Mouse (Mus musculus) urinary bladder, postnatal 14 days (tissue): ENCODE results near the gene Tmem266.

Source experiments
- DNase-seq: peaks from one replicate; pipeline ENCODE4 v3.0.0; 2021; ENCODE audit warnings: low spot score

The Tmem266 gene

DNA sequence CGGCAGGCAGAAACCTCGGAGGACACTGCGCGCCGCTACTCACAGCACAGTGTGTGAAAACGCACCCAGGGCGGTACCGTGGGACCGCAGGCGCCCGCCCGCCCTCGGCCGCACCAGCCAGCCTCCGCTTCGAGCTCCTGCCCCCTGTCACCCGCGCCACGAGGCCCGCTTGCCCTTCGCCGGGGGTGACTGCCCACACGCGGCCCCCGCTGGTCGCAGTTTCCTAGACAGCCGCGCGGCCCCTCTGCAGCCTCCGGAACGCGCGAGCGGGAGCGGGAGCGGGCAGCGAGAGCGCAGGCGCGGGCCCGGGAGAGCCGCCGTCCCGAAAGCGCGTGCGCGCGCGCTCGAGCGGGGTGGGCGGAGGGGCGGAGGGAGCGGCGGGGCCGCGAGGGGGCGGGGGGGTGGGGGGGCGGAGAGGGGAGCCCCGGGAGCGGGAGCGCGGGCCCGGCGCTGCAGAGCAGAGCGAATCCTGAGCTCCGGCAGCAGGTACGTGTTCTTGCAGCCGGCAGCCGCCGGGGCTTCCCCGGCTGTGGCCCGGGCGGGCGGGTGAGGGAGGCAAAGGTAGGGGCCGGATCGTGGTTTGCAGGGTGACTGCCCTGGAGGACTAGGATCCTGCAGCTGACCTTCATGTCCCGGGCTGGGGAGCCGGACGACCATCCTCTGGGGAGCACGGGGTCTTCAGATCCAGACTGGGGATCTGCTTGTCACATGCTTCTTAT is at the start of gene Tmem266, which contains the start of gene Nrg4:
Gene Tmem266, plus strand, starts transcription at position 399 of the 719 bp plus-strand sequence.
Gene Nrg4, minus strand, starts transcription at position 330 of the 719 bp plus-strand sequence.
- peak; percentile 70 for DNase-seq

DNA sequence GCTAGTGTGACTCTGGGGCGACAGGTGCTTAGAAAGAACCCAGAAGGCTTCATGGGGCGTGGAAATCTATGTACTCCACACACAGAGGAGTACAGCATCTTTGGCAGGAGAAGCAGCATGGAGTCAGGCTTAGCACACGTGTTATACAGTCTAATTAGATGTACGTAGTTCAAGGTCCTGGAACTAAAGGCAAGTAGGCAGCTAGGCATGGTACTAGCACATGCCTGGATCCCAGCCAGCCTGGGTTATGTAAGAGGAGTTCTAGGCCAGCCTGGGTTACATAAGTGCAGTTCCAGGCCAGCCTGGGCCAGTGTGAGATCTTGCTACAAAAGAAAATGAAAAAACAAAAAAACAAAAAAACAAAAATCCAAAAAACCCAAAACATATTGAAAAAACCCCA is 49.2 kb upstream of the Tmem266 start:
- no peak for DNase-seq

DNA sequence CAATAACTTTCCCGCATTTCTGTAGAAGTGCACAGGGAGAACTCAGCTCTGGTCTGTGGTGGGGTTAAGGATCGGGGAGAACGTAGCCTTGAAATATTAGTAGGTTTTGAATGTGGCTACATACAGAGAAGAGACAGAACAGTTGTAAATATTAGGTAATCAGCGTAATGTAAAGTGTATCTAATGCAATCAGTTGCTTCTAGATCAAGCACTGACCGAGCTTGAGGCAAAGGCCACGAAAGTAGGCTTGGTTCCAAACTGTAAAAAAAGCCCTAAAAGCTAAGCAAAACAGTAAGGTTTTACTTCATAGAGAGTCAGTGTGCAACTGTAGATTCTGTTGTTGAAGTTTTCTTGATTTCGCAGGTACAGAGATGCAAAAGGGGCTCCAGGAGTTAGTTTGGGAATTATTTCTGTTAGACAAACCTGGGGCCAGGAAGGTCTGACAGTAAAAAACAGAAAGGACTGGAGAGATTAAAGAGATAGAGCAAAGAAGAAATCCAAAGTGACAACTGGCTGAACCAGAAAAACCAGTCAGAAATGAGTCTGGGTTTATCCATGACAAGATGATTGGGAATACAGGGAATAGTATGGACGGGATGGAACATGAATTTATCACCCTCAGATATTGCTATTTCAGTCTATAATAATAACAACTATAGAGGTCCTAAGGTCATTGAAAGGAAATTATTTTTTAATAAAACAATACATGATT is 47.4 kb upstream of the Tmem266 start:
- no peak for DNase-seq

DNA sequence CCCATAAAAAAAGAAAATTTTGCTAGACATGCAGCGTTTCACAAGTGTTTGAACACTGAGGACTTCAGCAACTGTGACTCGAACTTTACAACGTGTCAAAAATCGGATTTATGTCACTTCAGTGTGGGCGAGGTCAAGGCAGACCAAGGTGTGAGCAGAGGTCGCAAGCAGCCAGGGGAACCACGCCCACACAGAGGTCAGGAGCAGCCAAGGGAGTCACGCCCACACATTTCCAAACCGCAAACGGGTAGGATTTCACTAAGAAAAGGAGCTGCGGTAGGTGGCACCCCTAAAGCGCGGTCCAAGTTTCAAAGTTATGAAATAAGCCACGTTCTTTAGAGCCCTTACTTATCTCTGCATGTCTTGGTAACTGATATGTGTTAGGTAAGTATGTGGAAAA is 43.2 kb upstream of the Tmem266 start:
- peak; percentile 37 for DNase-seq

DNA sequence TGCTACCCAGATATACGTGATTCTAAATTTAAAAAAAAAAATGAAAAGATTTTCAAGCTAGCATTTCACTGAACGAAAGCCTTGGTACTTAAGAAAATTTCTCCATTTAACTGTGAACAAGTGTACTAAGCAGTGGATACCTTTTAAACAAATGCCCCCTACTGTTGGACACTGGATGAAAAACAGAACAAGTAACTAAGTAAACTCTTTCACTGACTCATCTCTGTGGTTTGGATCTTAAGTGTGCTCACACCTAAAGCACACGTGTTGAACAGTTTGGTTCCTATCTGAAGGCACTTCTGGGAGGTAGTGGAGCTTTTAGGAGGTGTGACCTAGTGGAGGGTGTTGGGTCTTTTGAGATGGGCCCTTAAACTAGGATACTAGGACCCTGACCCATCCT is 41.5 kb upstream of the Tmem266 start:
- no peak for DNase-seq

DNA sequence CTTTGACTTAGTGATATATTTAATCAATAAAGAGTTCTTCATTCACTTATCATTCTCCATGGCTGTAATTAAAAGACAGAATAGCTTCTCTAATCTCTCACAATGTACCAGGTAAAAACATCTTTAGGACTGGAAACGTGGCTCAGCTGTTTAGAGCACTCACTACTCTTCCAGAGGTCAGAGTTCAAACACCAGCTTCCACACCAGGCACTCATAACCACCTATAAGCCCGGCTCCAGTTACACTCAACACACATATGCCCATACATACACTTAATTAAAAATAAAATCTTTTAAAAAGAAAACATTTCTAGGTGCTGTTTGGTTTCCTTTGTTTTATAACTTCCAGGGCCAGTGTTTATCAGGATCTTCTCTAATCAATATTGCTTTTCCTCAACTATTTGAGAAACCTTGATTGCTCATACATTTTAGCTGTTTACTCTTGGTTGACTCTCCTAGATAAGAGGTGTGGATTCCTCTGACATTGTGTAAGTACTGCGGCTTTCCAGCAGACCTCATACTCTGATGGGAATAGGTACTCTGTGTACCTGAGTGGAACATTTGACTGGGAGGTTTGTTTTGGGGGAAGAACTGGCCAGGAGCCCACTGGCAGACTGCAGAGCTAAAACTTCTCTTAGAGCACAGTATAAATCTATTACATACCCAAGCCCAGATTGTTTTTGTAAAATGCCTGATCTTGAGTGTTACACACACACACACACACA is 37.1 kb upstream of the Tmem266 start:
- no peak for DNase-seq

DNA sequence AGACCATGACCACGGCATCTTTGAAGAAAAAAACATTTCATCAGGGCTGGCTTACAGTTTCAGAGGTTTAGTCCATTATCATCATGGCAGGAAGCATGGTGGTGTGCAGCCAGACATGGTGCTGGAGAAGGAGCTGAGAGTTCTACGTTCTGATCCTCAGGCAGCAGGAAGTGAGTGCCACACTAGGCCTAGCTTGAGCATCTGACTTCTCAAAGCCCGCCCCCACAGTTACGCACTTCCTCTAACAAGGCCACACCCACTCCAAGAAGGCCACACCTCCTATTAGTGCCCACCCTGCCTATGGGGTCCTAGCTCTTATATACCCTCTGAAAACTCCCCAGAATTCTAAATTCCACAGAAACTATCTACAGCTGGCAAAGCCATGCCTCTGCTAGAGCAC is 34.7 kb upstream of the Tmem266 start:
- DNase-seq = no peak

DNA sequence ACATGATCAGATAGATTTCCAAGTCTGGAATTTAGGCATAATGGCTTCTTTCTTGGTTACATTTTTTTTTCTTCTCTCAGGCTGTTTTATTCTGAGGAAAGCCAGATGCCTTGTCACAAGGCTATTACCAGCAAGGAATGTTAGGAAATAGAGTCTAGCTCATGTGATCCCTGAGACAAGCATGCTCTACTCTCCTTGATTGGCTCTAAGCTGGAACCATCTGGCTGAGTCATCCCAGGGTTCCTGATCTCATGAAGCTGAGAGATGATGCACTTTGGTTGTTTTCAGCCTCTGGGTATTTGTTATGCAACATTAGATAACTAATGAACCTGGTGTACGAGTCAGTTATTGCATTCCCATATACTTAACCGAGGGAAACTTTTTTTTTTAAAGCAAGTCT is 30.5 kb upstream of the Tmem266 start:
- DNase-seq = no peak

DNA sequence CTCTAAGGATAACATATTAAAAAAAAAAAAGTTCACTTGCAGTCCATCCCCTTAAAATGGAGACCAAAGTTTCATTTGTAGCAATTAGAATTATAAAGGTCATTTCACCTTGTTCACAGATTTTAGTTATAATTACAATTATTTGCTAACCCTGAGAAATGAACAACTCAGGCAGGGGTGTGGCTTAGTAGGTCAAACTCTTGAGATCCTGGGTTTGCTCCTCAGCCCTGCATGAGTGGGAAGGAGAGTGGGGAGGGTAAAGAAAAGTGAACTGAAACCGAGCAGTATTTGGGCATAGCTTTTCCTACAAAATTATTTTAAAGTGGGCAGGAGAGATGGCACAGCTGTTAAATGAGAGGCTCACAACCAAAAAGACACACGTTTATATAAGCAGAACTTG is 19.6 kb upstream of the Tmem266 start:
- DNase-seq = no peak

DNA sequence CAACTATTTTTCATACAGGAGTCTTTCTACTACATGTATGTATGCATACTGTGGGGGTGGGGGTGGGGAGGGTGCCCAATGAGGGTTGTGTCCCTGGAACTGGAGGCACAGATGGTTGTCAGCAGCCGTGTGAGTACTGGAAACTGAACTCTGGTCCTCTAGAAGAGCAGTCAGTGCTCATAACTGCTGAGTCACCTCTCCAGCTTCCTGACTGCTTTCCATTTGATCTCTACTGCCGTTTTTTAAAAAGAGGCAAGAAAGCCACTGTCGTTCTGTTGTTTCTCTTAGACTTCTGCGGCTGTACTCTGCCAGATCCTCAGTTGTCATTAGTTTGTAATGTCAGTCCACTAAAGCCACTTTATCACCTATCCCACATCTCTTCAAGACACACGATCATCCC is 19.2 kb upstream of the Tmem266 start:
- no peak for DNase-seq

DNA sequence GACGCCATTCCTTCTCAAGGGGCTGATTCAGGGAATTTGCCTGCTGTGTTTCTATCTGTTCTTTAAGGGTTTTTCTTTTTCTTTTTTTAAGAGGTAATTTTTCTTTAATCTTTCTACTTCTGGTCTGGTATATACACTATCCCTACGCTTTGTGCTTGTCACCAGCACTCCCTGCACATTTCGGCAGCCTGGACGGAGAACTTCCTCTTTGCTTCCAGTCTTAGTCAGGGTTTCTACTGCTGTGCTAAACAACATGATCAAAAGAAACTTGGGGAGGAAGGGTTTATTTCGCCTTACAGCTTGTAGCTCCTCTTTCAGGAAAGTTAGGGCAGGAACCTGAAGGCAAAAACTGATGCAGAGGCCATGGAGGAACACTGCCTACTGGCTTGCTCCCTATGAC is 18.3 kb upstream of the Tmem266 start:
- DNase-seq = no peak

DNA sequence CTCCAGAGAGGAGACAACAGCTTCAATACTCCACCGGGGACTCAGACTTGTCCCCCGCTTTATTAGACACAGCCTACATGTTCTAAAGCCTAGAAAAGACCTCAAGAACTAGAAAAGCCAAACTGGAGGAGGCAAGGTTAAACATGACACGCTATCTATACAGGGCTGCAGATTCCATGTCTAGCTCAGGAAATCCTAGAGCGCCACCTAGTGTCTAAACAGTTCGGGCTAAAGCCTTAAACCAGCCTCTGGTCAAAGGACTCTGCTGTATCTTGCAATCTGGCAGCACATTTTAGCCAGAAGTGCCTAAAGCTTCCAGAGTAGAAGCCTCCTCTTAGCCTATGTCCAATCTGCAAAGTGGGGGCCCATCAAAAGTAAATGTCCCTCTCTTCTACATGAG is 15.2 kb upstream of the Tmem266 start:
- peak; percentile 75 for DNase-seq

DNA sequence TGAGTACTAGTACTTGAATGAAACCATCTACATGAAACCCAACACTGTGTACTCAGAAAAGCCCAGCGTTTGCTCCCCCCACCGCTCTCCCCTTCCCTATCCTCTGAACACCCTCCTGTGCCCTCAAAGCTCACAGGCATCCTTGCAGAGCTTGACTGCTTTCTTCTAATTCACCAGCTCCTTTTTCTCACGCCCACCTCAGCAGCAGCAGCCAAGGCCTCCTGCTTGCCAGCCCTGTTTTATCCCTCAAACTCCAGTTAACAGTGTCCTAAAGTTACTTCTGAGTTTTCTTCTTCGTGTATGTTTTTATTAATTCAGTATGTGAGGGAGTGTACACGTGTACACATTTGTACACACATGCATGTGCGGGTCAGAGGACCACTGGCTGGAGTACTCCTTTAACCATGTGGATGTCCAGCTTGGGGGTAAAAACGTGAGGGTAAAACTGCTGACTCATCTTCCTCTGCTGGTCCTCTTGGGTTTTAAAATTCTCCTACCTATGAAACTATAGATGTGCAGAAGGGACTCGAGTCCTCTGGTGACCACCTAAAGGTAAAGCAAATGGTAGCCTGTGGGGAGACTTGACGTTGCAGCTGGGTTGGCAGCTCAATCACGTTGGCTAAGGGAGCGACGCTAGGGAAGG is 13.0 kb upstream of the Tmem266 start:
- DNase-seq = no peak

DNA sequence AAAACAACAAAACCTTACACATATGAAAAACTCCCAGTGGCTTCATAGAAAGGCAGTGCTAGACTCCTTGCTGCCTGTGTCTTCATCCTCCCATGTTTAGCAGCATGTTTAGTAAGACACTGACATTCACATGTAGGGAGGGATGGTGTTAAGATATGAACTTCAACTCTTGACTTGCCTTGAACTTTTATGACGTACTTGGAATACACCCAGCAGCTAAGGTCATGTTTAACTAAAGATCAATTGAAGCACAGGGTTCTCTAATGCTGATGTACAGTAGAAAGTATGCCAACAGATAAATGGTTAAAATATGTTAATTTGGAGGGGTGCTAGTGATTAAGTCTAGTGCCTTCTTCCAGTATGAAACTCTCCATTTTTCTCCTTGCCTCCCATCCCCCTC is 4.1 kb upstream of the Tmem266 start:
- no peak for DNase-seq

DNA sequence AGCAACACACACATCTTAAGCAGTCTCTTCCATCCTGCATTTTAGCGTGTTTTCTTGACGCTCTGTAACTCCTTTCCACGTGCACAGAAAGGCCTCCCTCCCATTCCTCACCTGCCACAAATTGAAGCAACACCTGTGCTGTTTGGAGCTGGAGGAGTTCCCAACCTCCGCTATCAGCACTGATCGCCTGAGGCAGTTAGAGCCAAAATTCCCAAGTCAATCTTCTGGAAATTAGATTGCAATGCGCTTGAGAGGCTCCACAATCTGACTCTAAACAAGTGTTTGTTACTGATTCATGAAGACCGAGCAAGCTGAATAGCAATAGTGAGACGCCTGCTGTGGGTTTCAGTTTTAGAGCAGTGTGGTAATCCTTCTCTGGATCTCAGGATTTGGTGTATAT is 2.6 kb upstream of the Tmem266 start:
- DNase-seq = no peak

DNA sequence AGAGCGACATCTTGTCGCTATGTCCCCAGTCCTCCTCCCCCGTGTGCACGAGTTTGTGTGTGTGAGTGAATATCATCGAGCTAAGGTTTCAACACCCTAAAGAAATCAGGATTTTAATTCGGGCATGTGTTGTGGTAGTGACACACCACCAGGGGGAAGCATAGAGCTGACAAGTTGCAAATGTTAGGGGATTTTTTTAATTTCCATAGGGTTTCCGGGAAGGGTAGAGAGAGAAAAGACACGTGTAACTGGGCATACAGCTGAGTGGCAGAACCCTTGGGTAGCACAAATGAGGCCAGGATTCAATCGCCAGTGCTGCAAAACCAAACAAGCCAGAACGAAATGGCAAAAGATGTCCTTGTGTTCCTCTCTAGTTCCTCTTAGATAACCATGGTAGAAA is 2.2 kb upstream of the Tmem266 start:
- no peak for DNase-seq

DNA sequence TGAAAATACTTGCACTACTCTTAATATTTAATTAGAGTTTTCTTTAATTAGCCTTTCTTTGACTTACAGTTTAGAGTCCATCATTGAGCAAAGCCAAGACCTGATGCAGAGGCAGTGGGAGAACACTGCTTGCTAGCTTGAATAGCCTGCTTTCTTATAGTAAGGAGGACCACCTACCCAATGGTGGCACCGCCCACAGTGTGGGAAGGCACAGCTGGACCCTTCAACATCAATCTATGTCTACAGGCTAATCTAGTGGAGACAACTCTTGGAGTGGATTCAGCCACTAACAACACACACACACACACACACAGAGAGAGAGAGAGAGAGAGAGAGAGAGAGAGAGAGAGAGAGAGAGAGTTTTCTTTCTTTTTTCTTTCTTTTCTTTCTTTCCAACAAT is 1.7 kb upstream of the Tmem266 start:
- DNase-seq = no peak

DNA sequence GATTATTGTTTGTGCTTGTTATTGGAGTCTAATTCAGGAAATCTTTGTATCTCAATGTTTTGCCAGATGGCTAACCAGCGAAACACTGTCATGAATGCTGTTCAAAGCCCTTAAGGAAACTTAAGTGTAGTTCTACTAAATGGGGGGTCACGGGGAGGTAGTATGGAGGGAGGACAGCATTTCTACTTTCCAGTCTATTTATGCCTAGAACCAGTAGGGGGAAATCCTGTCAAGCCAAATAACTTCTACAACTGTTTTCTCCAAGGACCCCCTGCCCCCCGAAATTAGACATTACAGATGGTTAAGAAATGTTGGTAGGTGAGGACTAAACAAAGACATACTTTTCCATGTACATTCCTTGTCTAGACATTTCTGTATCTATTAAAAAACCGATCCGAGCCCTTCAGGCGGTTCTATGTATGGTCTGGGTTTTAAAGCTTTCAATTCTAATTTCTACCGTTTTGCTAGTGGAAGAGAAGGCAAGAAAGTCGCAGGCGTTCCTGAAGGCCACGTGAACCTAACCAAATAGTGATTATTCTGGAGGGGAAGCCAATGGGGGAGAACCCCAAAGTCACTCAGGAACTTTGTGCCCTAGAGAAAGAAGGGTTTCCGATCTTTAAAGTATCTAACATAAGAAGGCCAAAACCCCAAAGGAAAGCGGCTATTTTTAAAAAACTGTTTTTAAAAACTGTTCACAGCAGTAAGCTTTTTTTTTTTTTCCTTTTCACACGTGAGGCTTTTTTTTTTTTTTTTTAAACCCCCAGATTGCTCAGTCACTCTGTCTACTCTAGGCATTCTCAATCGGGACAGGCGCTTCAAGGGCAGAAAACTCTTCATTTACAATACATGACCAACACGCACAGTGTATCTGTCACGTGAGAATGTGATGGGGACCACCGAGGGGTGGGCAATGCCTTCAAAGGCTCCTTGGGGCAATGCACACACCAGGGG is 874 bp upstream of the Tmem266 start:
- no peak for DNase-seq

DNA sequence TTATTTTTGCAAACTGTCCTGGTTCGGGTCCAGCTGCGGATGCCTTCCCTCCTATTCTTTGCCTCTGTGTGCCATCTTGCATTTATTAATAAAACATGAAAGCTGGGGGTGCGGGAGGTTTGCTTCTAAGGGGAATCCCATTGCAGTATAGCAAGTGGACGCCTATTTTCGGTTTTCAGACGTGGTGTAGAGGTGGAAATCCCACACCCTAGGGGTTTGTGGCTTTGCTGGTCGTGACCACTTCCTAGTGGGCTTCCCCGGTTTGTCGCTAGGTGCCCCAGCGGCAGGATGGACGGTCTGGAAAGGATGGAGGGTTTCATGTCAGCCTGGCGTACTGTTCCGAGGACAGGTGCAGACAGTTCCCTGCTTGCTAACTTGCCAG is 512 bp downstream of the Tmem266 start:
- no peak for DNase-seq

DNA sequence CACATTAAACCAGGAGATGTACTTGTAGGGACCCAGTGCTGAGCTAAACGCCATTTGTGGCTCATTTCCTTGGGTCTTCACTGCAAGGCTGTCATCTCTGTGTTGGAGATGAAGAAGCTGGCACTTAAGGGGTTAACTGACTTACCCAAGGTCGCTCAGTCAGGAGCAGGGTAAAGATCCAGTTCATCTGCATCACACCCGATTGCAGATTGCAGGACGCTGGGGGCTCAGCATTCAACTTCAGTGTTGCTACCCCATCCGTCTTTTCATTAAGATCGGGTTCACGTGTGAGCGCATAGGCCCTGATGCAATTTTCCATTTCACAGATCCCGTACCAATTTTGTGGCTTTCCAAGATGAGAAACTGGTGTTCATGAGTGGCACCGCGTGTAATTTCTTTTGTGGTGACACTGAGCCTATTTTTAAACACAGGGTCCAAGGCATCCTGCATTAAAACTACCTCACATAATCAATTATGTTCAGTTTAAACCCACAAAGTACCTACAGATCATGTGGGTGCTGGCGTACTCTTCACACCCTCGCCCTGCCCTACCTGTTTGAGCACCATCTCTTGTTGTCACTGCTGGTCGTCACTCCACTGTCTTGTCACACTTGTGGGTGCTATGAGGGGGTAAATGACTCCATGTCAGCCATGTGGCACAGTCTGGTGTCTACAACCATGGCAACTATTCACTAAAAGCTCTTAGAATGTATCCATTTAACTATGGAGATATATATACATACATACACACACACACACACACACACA is 1.6 kb downstream of the Tmem266 start:
- no peak for DNase-seq

DNA sequence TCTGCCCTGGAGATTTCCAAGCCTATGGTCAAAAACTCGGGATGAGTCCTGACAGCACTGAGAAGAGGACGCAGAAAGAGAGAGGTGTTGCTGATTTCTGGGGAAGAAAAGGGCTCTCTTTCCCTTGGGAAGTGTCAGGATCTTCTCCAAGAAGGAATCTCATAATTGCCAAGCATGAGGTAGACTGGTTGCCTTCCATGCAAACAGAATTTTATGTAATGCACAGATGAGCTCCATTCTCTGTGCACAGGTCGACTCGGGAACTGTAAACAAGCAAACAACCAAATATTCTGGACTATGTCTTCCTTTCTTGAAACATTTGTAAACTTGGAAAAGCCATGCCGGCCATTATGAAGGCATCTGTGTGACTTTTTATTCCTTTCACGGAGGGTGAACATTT is 2.7 kb downstream of the Tmem266 start:
- no peak for DNase-seq
